Mouse (Mus musculus): ENCODE data around the gene Syt16. TPM values are rescaled to one million over a fixed set of nuclear protein-coding genes. Genes with fewer than 3 reads are reported as not detected.

Gene Syt16
- polyA plus RNA-seq, 1 experiment, result not detected

GRCm38 (mm10) chr12:74184596-74184995 lies 187.1 kb downstream of the Syt16 start:
- TF ChIP-seq CEBPB (IDR thresholded peaks at IDR 0.05; ENCODE audit: insufficient read depth, poor library complexity, severe bottlenecking) (no peak), TCF3 (IDR thresholded peaks at IDR 0.05; ENCODE audit: insufficient read length, low read depth) (no peak), MYOG (IDR thresholded peaks at IDR 0.05; ENCODE audit: control insufficient read depth in 1 of 3, insufficient read depth in 1 of 3, insufficient read length in 2 of 3, low read depth in 2 of 3) (no peak), USF1 (IDR thresholded peaks at IDR 0.05; ENCODE audit: low read depth) (no peak), MAX (IDR thresholded peaks at IDR 0.05; ENCODE audit: low read depth) (no peak), POLR2AphosphoS2 (IDR thresholded peaks at IDR 0.05; ENCODE audit: insufficient read length, low read depth) (no peak), MYOD1 (IDR thresholded peaks at IDR 0.05; ENCODE audit: control insufficient read depth in 1 of 3, insufficient read length in 2 of 3, low read depth in 2 of 3) (no peak), TCF12 (IDR thresholded peaks at IDR 0.05; ENCODE audit: insufficient read depth, poor library complexity, severe bottlenecking) (no peak), REST (IDR thresholded peaks at IDR 0.05; ENCODE audit: insufficient read depth, insufficient read length) (no peak), E2F4 (IDR thresholded peaks at IDR 0.05; ENCODE audit: insufficient read depth) (no peak)
- no peak overlapping the region for H3K4me3 ChIP-seq
- no peak overlapping the region for H3ac ChIP-seq (ENCODE audit: control insufficient read depth, insufficient read length)
- H3K36me3 ChIP-seq (ENCODE audit: control insufficient read depth, insufficient read depth), result no peaks in the 10 kb centered on the region
- H3K27me3 ChIP-seq (ENCODE audit: control insufficient read depth, insufficient read depth, insufficient read length), result no peaks in the 10 kb centered on the region
- no peak overlapping the region for H3K4me2 ChIP-seq (ENCODE audit: low read depth)
- H3K79me2 ChIP-seq (ENCODE audit: control insufficient read depth, insufficient read depth), result no peaks in the 10 kb centered on the region

GRCm38 (mm10) chr12:74188243-74188785 lies 190.9 kb downstream of the Syt16 start:
- no peaks in the 10 kb centered on the region for H3K27me3 ChIP-seq (ENCODE audit: control insufficient read depth, insufficient read depth, insufficient read length)
- H3K36me3 ChIP-seq (ENCODE audit: control insufficient read depth, insufficient read depth), result no peaks in the 10 kb centered on the region
- no peak overlapping the region for H3K4me2 ChIP-seq (ENCODE audit: low read depth)
- H3ac ChIP-seq (ENCODE audit: control insufficient read depth, insufficient read length), result no peak overlapping the region
- H3K79me2 ChIP-seq (ENCODE audit: control insufficient read depth, insufficient read depth), result no peaks in the 10 kb centered on the region
- no peak for TF ChIP-seq USF1 (IDR thresholded peaks at IDR 0.05; ENCODE audit: low read depth)
- TF ChIP-seq SRF (IDR thresholded peaks at IDR 0.05; ENCODE audit: control insufficient read depth, insufficient read length, low read depth), result no peak
- no peak for TF ChIP-seq MAX (IDR thresholded peaks at IDR 0.05; ENCODE audit: low read depth)
- TF ChIP-seq MYOD1 (IDR thresholded peaks at IDR 0.05; ENCODE audit: control insufficient read depth in 1 of 3, insufficient read length in 2 of 3, low read depth in 2 of 3), result no peak
- TF ChIP-seq POLR2A (IDR thresholded peaks at IDR 0.05; ENCODE audit: insufficient read length, low read depth), result no peak
- TF ChIP-seq CEBPB (IDR thresholded peaks at IDR 0.05; ENCODE audit: insufficient read depth, poor library complexity, severe bottlenecking), result no peak
- TF ChIP-seq POLR2AphosphoS2 (IDR thresholded peaks at IDR 0.05; ENCODE audit: insufficient read length, low read depth), result no peak
- TF ChIP-seq TCF3 (IDR thresholded peaks at IDR 0.05; ENCODE audit: insufficient read length, low read depth), result no peak
- no peak for TF ChIP-seq MYOG (IDR thresholded peaks at IDR 0.05; ENCODE audit: control insufficient read depth in 1 of 3, insufficient read depth in 1 of 3, insufficient read length in 2 of 3, low read depth in 2 of 3)
- TF ChIP-seq REST (IDR thresholded peaks at IDR 0.05; ENCODE audit: insufficient read depth, insufficient read length), result no peak
- TF ChIP-seq E2F4 (IDR thresholded peaks at IDR 0.05; ENCODE audit: insufficient read depth), result no peak
- no peak overlapping the region for H3K4me3 ChIP-seq

- no peak for TF ChIP-seq TCF3 (IDR thresholded peaks at IDR 0.05; ENCODE audit: insufficient read length, low read depth)
- no peak for TF ChIP-seq POLR2A (IDR thresholded peaks at IDR 0.05; ENCODE audit: insufficient read length, low read depth)
- no peak for TF ChIP-seq MYOD1 (IDR thresholded peaks at IDR 0.05; ENCODE audit: control insufficient read depth in 1 of 3, insufficient read length in 2 of 3, low read depth in 2 of 3)
- no peak for TF ChIP-seq CEBPB (IDR thresholded peaks at IDR 0.05; ENCODE audit: insufficient read depth, poor library complexity, severe bottlenecking)
- TF ChIP-seq SRF (IDR thresholded peaks at IDR 0.05; ENCODE audit: control insufficient read depth, insufficient read length, low read depth), result no peak
- no peak for TF ChIP-seq USF1 (IDR thresholded peaks at IDR 0.05; ENCODE audit: low read depth)
- TF ChIP-seq E2F4 (IDR thresholded peaks at IDR 0.05; ENCODE audit: insufficient read depth), result no peak
- no peak for TF ChIP-seq REST (IDR thresholded peaks at IDR 0.05; ENCODE audit: insufficient read depth, insufficient read length)
- TF ChIP-seq MYOG (IDR thresholded peaks at IDR 0.05; ENCODE audit: control insufficient read depth in 1 of 3, insufficient read depth in 1 of 3, insufficient read length in 2 of 3, low read depth in 2 of 3), result no peak
- no peak for TF ChIP-seq MAX (IDR thresholded peaks at IDR 0.05; ENCODE audit: low read depth)
- no peak for TF ChIP-seq POLR2AphosphoS2 (IDR thresholded peaks at IDR 0.05; ENCODE audit: insufficient read length, low read depth)
- TF ChIP-seq TCF12 (IDR thresholded peaks at IDR 0.05; ENCODE audit: insufficient read depth, poor library complexity, severe bottlenecking), result no peak
- Histone ChIP-seq H3K36me3 (ENCODE audit: control insufficient read depth, insufficient read depth) (no peaks in the 10 kb centered on the region), H3K27me3 (ENCODE audit: control insufficient read depth, insufficient read depth, insufficient read length) (no peaks in the 10 kb centered on the region), H3K79me2 (ENCODE audit: control insufficient read depth, insufficient read depth) (no peaks in the 10 kb centered on the region), H3K4me3 (no peak overlapping the region), H3K4me2 (ENCODE audit: low read depth) (no peak overlapping the region), H3ac (ENCODE audit: control insufficient read depth, insufficient read length) (no peak overlapping the region)
These were observed 191.4 kb downstream of the Syt16 start for GRCm38 (mm10) chr12:74188815-74189214.

- no peaks in the 10 kb centered on the region for H3K27me3 ChIP-seq (ENCODE audit: control insufficient read depth, insufficient read depth, insufficient read length)
- H3K4me3 ChIP-seq, result no peak overlapping the region
- TF ChIP-seq MYOD1 (IDR thresholded peaks at IDR 0.05; ENCODE audit: control insufficient read depth in 1 of 3, insufficient read length in 2 of 3, low read depth in 2 of 3) (peak in 2 of 3 experiments; percentile 40 to 52), USF1 (IDR thresholded peaks at IDR 0.05; ENCODE audit: low read depth) (no peak)
- H3K79me2 ChIP-seq (ENCODE audit: control insufficient read depth, insufficient read depth), result no peaks in the 10 kb centered on the region
- H3K36me3 ChIP-seq (ENCODE audit: control insufficient read depth, insufficient read depth), result no peaks in the 10 kb centered on the region
- no peak overlapping the region for H3ac ChIP-seq (ENCODE audit: control insufficient read depth, insufficient read length)
- no peak overlapping the region for H3K4me2 ChIP-seq (ENCODE audit: low read depth)
These were observed 192.4 kb downstream of the Syt16 start for GRCm38 (mm10) chr12:74189840-74190239.

DNA sequence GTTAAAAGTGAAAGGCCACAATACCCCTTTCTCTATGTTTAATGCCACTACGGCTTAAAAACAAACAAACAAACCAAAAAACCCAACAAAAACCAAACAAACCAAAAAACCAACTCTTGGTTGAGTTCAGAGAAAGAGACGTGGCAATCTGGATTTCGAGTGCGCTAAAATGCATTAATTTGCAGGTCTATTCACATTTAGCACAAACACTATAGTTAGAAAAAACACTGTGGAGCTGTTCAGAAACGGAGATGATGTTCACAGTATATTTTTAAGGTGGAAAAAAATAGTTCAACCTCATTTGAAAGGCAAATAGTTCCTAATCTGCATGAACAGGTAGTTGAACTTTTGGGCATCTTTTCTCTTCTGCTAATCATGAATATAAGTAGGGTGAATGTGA lies 192.8 kb downstream of the Syt16 start:
- H3K27me3 ChIP-seq (ENCODE audit: control insufficient read depth, insufficient read depth, insufficient read length), result no peaks in the 10 kb centered on the region
- TF ChIP-seq REST (IDR thresholded peaks at IDR 0.05; ENCODE audit: insufficient read depth, insufficient read length), result no peak
- no peak for TF ChIP-seq TCF12 (IDR thresholded peaks at IDR 0.05; ENCODE audit: insufficient read depth, poor library complexity, severe bottlenecking)
- TF ChIP-seq CEBPB (IDR thresholded peaks at IDR 0.05; ENCODE audit: insufficient read depth, poor library complexity, severe bottlenecking), result no peak
- no peak for TF ChIP-seq TCF3 (IDR thresholded peaks at IDR 0.05; ENCODE audit: insufficient read length, low read depth)
- TF ChIP-seq E2F4 (IDR thresholded peaks at IDR 0.05; ENCODE audit: insufficient read depth), result no peak
- TF ChIP-seq SRF (IDR thresholded peaks at IDR 0.05; ENCODE audit: control insufficient read depth, insufficient read length, low read depth), result no peak
- no peak for TF ChIP-seq POLR2A (IDR thresholded peaks at IDR 0.05; ENCODE audit: insufficient read length, low read depth)
- no peak for TF ChIP-seq MYOG (IDR thresholded peaks at IDR 0.05; ENCODE audit: control insufficient read depth in 1 of 3, insufficient read depth in 1 of 3, insufficient read length in 2 of 3, low read depth in 2 of 3)
- TF ChIP-seq POLR2AphosphoS2 (IDR thresholded peaks at IDR 0.05; ENCODE audit: insufficient read length, low read depth), result no peak
- TF ChIP-seq MYOD1 (IDR thresholded peaks at IDR 0.05; ENCODE audit: control insufficient read depth in 1 of 3, insufficient read length in 2 of 3, low read depth in 2 of 3), result no peak
- TF ChIP-seq USF1 (IDR thresholded peaks at IDR 0.05; ENCODE audit: low read depth), result no peak
- no peak for TF ChIP-seq MAX (IDR thresholded peaks at IDR 0.05; ENCODE audit: low read depth)
- no peak overlapping the region for H3K4me2 ChIP-seq (ENCODE audit: low read depth)
- H3K4me3 ChIP-seq, result no peak overlapping the region
- no peaks in the 10 kb centered on the region for H3K79me2 ChIP-seq (ENCODE audit: control insufficient read depth, insufficient read depth)
- H3ac ChIP-seq (ENCODE audit: control insufficient read depth, insufficient read length), result no peak overlapping the region
- H3K36me3 ChIP-seq (ENCODE audit: control insufficient read depth, insufficient read depth), result no peaks in the 10 kb centered on the region
